Mouse (Mus musculus): ENCODE results near the gene Pln.

GRCm38 (mm10) chr10:53335974-53336373 is 1.5 kb upstream of the Pln start:
- TF ChIP-seq CTCF (IDR thresholded peaks at IDR 0.05) (no peak), POLR2A (IDR thresholded peaks at IDR 0.05; ENCODE audit: insufficient read depth, low read depth, low read length) (no peak), EP300 (IDR thresholded peaks at IDR 0.05; ENCODE audit: insufficient read depth, low read depth, low read length) (no peak)
